Mouse (Mus musculus): Measurements from ENCODE around the gene Psmd13. TPM values are rescaled to one million over a fixed set of nuclear protein-coding genes. Genes with fewer than 3 reads are reported as not detected.

The Psmd13 gene
- polyA plus RNA-seq, 1 experiment: 77.4 TPM

GRCm38 (mm10) chr7:140946980-140947379 is 65.2 kb downstream of the Psmd13 start:
- H3K4me3 ChIP-seq (ENCODE audit: control insufficient read depth, low read depth, low read length): no peak overlapping the region
- no peak overlapping the region for H3K27ac ChIP-seq (ENCODE audit: control insufficient read depth, insufficient read depth, low read depth, low read length)
- no peaks in the 10 kb centered on the region for H3K27me3 ChIP-seq (ENCODE audit: control insufficient read depth, insufficient read depth, low read length)
- TF ChIP-seq POLR2A (IDR thresholded peaks at IDR 0.05; ENCODE audit: control insufficient read depth, low read depth, low read length) (no peak), CTCF (IDR thresholded peaks at IDR 0.05; ENCODE audit: control insufficient read depth, insufficient read depth, insufficient replicate concordance, low read depth, low read length) (no peak)
- no peaks in the 10 kb centered on the region for H3K36me3 ChIP-seq (ENCODE audit: control insufficient read depth, insufficient read depth, low read length)
- peaks cover 3% of the 10 kb centered on the region; the same call in 1 of the 2 replicates for H3K4me1 ChIP-seq (ENCODE audit: control insufficient read depth, insufficient read depth, low read length)

GRCm38 (mm10) chr7:140948161-140948560 is 66.4 kb downstream of the Psmd13 start:
- Histone ChIP-seq H3K36me3 (ENCODE audit: control insufficient read depth, insufficient read depth, low read length) (no peaks in the 10 kb centered on the region), H3K27ac (ENCODE audit: control insufficient read depth, insufficient read depth, low read depth, low read length) (no peak overlapping the region; the same call in 1 of the 2 replicates), H3K4me1 (ENCODE audit: control insufficient read depth, insufficient read depth, low read length) (peaks cover 3% of the 10 kb centered on the region; the same call in 1 of the 2 replicates), H3K27me3 (ENCODE audit: control insufficient read depth, insufficient read depth, low read length) (no peaks in the 10 kb centered on the region), H3K4me3 (ENCODE audit: control insufficient read depth, low read depth, low read length) (no peak overlapping the region)
- no peak for TF ChIP-seq POLR2A (IDR thresholded peaks at IDR 0.05; ENCODE audit: control insufficient read depth, low read depth, low read length)

Other genes with a start within 250 kb of the Psmd13 start
- 0.28 TPM in 1 of 2 replicates, not detected in the other for gene Olfr53, start 235.5 kb upstream of the Psmd13 start, polyA plus RNA-seq (2012; rRNA removed)
- 0.65 and 0.82 TPM in 2 replicates for gene Olfr539, start 222.0 kb upstream of the Psmd13 start, polyA plus RNA-seq (2012; rRNA removed)
- not detected in 2 replicates for gene Olfr45, start 200.0 kb upstream of the Psmd13 start, polyA plus RNA-seq (2012; rRNA removed)
- gene Olfr541, start 184.7 kb upstream of the Psmd13 start, polyA plus RNA-seq (2012; rRNA removed): not detected in 2 replicates
- 0.33 and 0.84 TPM in 2 replicates for gene Cyp2e1, start 118.2 kb upstream of the Psmd13 start, polyA plus RNA-seq (2012; rRNA removed)
- gene Syce1, start 94.1 kb upstream of the Psmd13 start, polyA plus RNA-seq (2012; rRNA removed): 249 and 286 TPM in 2 replicates
- 1.6 and 1.7 TPM in 2 replicates for gene Zfp941, start 59.8 kb upstream of the Psmd13 start, polyA plus RNA-seq (2012; rRNA removed)
- 0.45 TPM in 1 of 2 replicates, not detected in the other for gene Urah, start 47.0 kb upstream of the Psmd13 start, polyA plus RNA-seq (2012; rRNA removed)
- gene Scgb1c1, start 36.4 kb upstream of the Psmd13 start, polyA plus RNA-seq (2012; rRNA removed): not detected in 2 replicates
- gene Odf3, start 34.2 kb upstream of the Psmd13 start, polyA plus RNA-seq (2012; rRNA removed): 539 and 573 TPM in 2 replicates
- not detected in 2 replicates for gene Gm45785, start 25.6 kb upstream of the Psmd13 start, polyA plus RNA-seq (2012; rRNA removed)
- 33.7 and 34.5 TPM in 2 replicates for gene Ric8a, start 25.0 kb upstream of the Psmd13 start, polyA plus RNA-seq (2012; rRNA removed)
- 20.8 and 22.9 TPM in 2 replicates for gene Bet1l, start 24.4 kb upstream of the Psmd13 start, polyA plus RNA-seq (2012; rRNA removed)
- gene Sirt3, start 341 bp downstream of the Psmd13 start, polyA plus RNA-seq (2012; rRNA removed): 78.9 and 86.0 TPM in 2 replicates
- not detected in 2 replicates for gene Cox8b, start 18.5 kb downstream of the Psmd13 start, polyA plus RNA-seq (2012; rRNA removed)
- 0.08 and 0.23 TPM in 2 replicates for gene Nlrp6, start 38.9 kb downstream of the Psmd13 start, polyA plus RNA-seq (2012; rRNA removed)
- 2.0 and 2.4 TPM in 2 replicates for gene Pgghg, start 59.4 kb downstream of the Psmd13 start, polyA plus RNA-seq (2012; rRNA removed)
- 0.15 TPM in 1 of 2 replicates, not detected in the other for gene Ifitm5, start 68.3 kb downstream of the Psmd13 start, polyA plus RNA-seq (2012; rRNA removed)
- not detected in 2 replicates for gene Gm45717, start 74.0 kb downstream of the Psmd13 start, polyA plus RNA-seq (2012; rRNA removed)
- 39.0 and 51.4 TPM in 2 replicates for gene Ifitm2, start 74.0 kb downstream of the Psmd13 start, polyA plus RNA-seq (2012; rRNA removed)
- gene Ifitm1, start 85.3 kb downstream of the Psmd13 start, polyA plus RNA-seq (2012; rRNA removed): 3.0 and 6.9 TPM in 2 replicates
- gene Ifitm3, start 128.8 kb downstream of the Psmd13 start, polyA plus RNA-seq (2012; rRNA removed): 15.2 and 23.0 TPM in 2 replicates
- 0.19 and 0.48 TPM in 2 replicates for gene Ifitm6, start 136.0 kb downstream of the Psmd13 start, polyA plus RNA-seq (2012; rRNA removed)
- not detected in 2 replicates for gene Gm17387, start 147.2 kb downstream of the Psmd13 start, polyA plus RNA-seq (2012; rRNA removed)
- 18.0 and 23.7 TPM in 2 replicates for gene B4galnt4, start 179.1 kb downstream of the Psmd13 start, polyA plus RNA-seq (2012; rRNA removed)
- 0.83 and 0.84 TPM in 2 replicates for gene Pkp3, start 196.2 kb downstream of the Psmd13 start, polyA plus RNA-seq (2012; rRNA removed)
- 3.9 and 5.4 TPM in 2 replicates for gene Sigirr, start 218.6 kb downstream of the Psmd13 start, polyA plus RNA-seq (2012; rRNA removed)
- 0.30 and 0.32 TPM in 2 replicates for gene Ano9, start 235.8 kb downstream of the Psmd13 start, polyA plus RNA-seq (2012; rRNA removed)
- 329 and 346 TPM in 2 replicates for gene Ptdss2, start 240.4 kb downstream of the Psmd13 start, polyA plus RNA-seq (2012; rRNA removed)

Measured in testis, adult 2 months (tissue).